7 mouse cellular contexts compared by ENCODE assay signal in genomic region chr12:3805852-3806251, GRCm38 (mm10). TPM values are rescaled to one million over a fixed set of nuclear protein-coding genes. Genes with fewer than 3 reads are reported as not detected.
DNase-seq lines count a peak whose midpoint lies in the region; ATAC-seq lines count a peak whose summit lies in the region.

Dnmt3a (plus strand) TSS chr12:3806007.

- peak within 1 kb of the TSS; percentile 84 for H3K4me3 ChIP-seq in embryonic facial prominence, embryonic 12.5 days
- peak within 1 kb of the TSS; percentile 58 to 89 for H3K4me3 ChIP-seq in heart, embryonic 14.5 days (ENCODE audit: control insufficient read depth in 1 of 2, insufficient read depth in 1 of 2, low read depth in 1 of 2, low read length in 2 of 2)

- H3K9ac ChIP-seq in embryonic facial prominence, embryonic 12.5 days: peak within 1 kb of the TSS; percentile 97
- H3K9ac ChIP-seq in heart, embryonic 14.5 days (ENCODE audit: low read length): peak within 1 kb of the TSS; percentile 96

- H3K27ac ChIP-seq in embryonic facial prominence, embryonic 12.5 days: peak within 1 kb of the TSS; percentile 95
- peak within 1 kb of the TSS; percentile 70 to 98 for H3K27ac ChIP-seq in heart, embryonic 14.5 days (replicated peaks in 1 of 2; ENCODE audit: control insufficient read depth in 1 of 2, insufficient read depth in 1 of 2, low read depth in 2 of 2, low read length in 2 of 2)

- intact Hi-C loops in left cerebral cortex, postnatal 25 days (cut with DNase I): loop anchor here (2.0 kb wide), 2 partner anchors 29 to 65 kb away; no protein-coding TSS in a partner anchor

- no peaks in the 10 kb centered on the region for H3K9me3 ChIP-seq in embryonic facial prominence, embryonic 12.5 days
- H3K9me3 ChIP-seq in heart, embryonic 14.5 days (ENCODE audit: control insufficient read depth, low read length): no peaks in the 10 kb centered on the region

- DNase-seq in urinary bladder, adult 2 months (ENCODE audit: low spot score): no peak
- no peak for DNase-seq in urinary bladder, postnatal 25 days (ENCODE audit: low spot score)
- no peak for DNase-seq in left cerebral cortex, postnatal 25 days (ENCODE audit: low spot score in 2 of 2)
- peak; percentile 25 for DNase-seq in naive thymus-derived CD4-positive, alpha-beta T cell, adult 2 months (ENCODE audit: low read depth)
- DNase-seq in c-Kit-positive CD71-positive TER-119-positive erythroid progenitor cells, embryonic 14.5 days (ENCODE audit: low spot score): no peak

- WGBS in embryonic facial prominence, embryonic 12.5 days: 27% methylated on average over 4 of the region's 4 CpGs
- 25% methylated on average over 4 of the region's 4 CpGs for WGBS in heart, embryonic 14.5 days

- H3K36me3 ChIP-seq in embryonic facial prominence, embryonic 12.5 days: no peaks in the 10 kb centered on the region
- no peaks in the 10 kb centered on the region for H3K36me3 ChIP-seq in heart, embryonic 14.5 days (ENCODE audit: control insufficient read depth, insufficient read depth, low read length)

- H3K27me3 ChIP-seq in embryonic facial prominence, embryonic 12.5 days: 0 out of 2 replicates have a peak, but pooled peaks cover 3% of the 10 kb centered on the region
- no peaks in the 10 kb centered on the region for H3K27me3 ChIP-seq in heart, embryonic 14.5 days (ENCODE audit: control insufficient read depth, insufficient read depth, low read length)

- peaks cover 35% of the 10 kb centered on the region for H3K4me1 ChIP-seq in embryonic facial prominence, embryonic 12.5 days
- peaks cover 28 to 35% of the 10 kb centered on the region in 2 experiments for H3K4me1 ChIP-seq in heart, embryonic 14.5 days (ENCODE audit: control insufficient read depth in 2 of 2, insufficient read depth in 2 of 2, low read length in 2 of 2)

- peak within 1 kb of the TSS; percentile 79 for H3K4me2 ChIP-seq in embryonic facial prominence, embryonic 12.5 days (replicated peaks)
- peak within 1 kb of the TSS; percentile 77 for H3K4me2 ChIP-seq in heart, embryonic 14.5 days (ENCODE audit: low read length)

- ATAC-seq in embryonic facial prominence, embryonic 12.5 days (ENCODE audit: insufficient number of reproducible peaks, insufficient read depth, low FRiP score, low TSS enrichment): no peak
- ATAC-seq in heart, embryonic 14.5 days (ENCODE audit: insufficient number of reproducible peaks, insufficient read depth, low FRiP score, low read depth): no peak

RNA-seq across cellular contexts. Expression of gene Dnmt3a, which starts in this region (rescaled TPM):
- polyA plus RNA-seq in urinary bladder, adult 2 months (2012; rRNA removed): 14.8 and 16.6 TPM in 2 replicates
- 220 and 229 TPM in 2 replicates for polyA plus RNA-seq in embryonic facial prominence, embryonic 12.5 days (2016; fragmentation: Nextera tagmentation; extraction: Ambion mirVana)
- polyA plus RNA-seq in heart, embryonic 14.5 days (2014; fragmentation: Nextera tagmentation; extraction: Ambion mirVana): 44.8 and 48.7 TPM in 2 replicates
- 100 to 1,000 TPM; 138 to 148 TPM for total RNA-seq in left cerebral cortex, postnatal 25 days (2021)
